Mouse (Mus musculus) kidney, postnatal 0 days (tissue): ENCODE results near the gene Gm20777. TPM values are rescaled to one million over a fixed set of nuclear protein-coding genes. Genes with fewer than 3 reads are reported as not detected.
"Not testable (repeated sequence)": the region's sequence is repeated elsewhere in the genome, so short reads cannot be mapped to it uniquely, and the experiment has no call there.

ENCODE experiments used
- ATAC-seq: fragments of 200-750 bp; cut with Nextera tagmentation; replicated peaks from 2 replicates; pipeline ENCODE4 v1.8.0; 2017; ENCODE audit warnings: low read depth, moderate number of reproducible peaks, moderate TSS enrichment, moderate library complexity; ENCODE audit not compliant: low FRiP score
- DNase-seq: peaks from one replicate; pipeline ENCODE4 v3.0.0-alpha.2; 2016; ENCODE audit warnings: low spot score
- H3K27ac ChIP-seq: fragments of 300-500 bp; sonication (generic); 2 replicates; pipeline ENCODE4 v1.5.1; 2014; ENCODE audit warnings: mild to moderate bottlenecking
- H3K27me3 ChIP-seq: fragments of 300-500 bp; sonication (generic); 2 replicates; pipeline ENCODE4 v1.6.1; 2014; ENCODE audit warnings: low read length, mixed read lengths; ENCODE audit not compliant: insufficient read depth
- H3K36me3 ChIP-seq: fragments of 300-500 bp; sonication (generic); 2 replicates; pipeline ENCODE4 v1.6.1; 2014; ENCODE audit warnings: low read length, mixed read lengths; ENCODE audit not compliant: insufficient read depth
- H3K4me1 ChIP-seq: fragments of 300-500 bp; sonication (generic); replicated peaks from 2 replicates; pipeline ENCODE4 v1.6.1; 2014; ENCODE audit warnings: antibody characterized with exemption, low read length, mixed read lengths; ENCODE audit not compliant: insufficient read depth
- H3K4me2 ChIP-seq: fragments of 300-500 bp; sonication (generic); 2 replicates; pipeline ENCODE4 v1.6.1; 2014; ENCODE audit warnings: mild to moderate bottlenecking, low read length, moderate library complexity, mixed read lengths
- H3K4me3 ChIP-seq: fragments of 300-500 bp; sonication (generic); replicated peaks from 2 replicates; pipeline ENCODE4 v1.5.1; 2014; ENCODE audit warnings: low read depth, low read length
- H3K9ac ChIP-seq: fragments of 300-500 bp; sonication (generic); 2 replicates; pipeline ENCODE4 v1.6.1; 2014; ENCODE audit warnings: low read depth, low read length
- H3K9me3 ChIP-seq: fragments of 300-500 bp; sonication (generic); replicated peaks from 2 replicates; pipeline ENCODE4 v1.6.1; 2016; ENCODE audit warnings: low read length, inconsistent platforms, mixed read lengths
- WGBS: fragments of 180-500 bp; shearing (Covaris S2); extraction: QIAGEN DNeasy Blood & Tissue Kit; methylation state at CpG from one replicate; pipeline ENCODE4 v1.1.7; 2014; 5-methylcytosine and 5-hydroxymethylcytosine counted together
- polyA plus RNA-seq: library from polyadenylated mRNA; unstranded; fragments of >200 nt; fragmentation: Nextera tagmentation; extraction: Ambion mirVana; gene quantifications from 2 replicates; pipeline ENCODE4 v1.2.1, GENCODE M21; 2015

Gene Gm20777
- polyA plus RNA-seq = not detected in 2 replicates

- DNase-seq, H3K27me3 ChIP-seq, H3K27ac ChIP-seq, H3K9ac ChIP-seq, H3K4me1 ChIP-seq, ATAC-seq, H3K9me3 ChIP-seq, H3K36me3 ChIP-seq, H3K4me2 ChIP-seq, H3K4me3 ChIP-seq: not testable (repeated sequence)
Measured at GRCm38 (mm10) chrY:10752350-10752749, at the start of gene Gm20777. Gene Gm20777, minus strand, starts transcription at chrY:10752450.

GRCm38 (mm10) chrY:10709551-10709950 lies 42.7 kb downstream of the Gm20777 start:
- H3K36me3 ChIP-seq, H3K27ac ChIP-seq, H3K9ac ChIP-seq, DNase-seq, H3K4me2 ChIP-seq, H3K9me3 ChIP-seq, H3K4me1 ChIP-seq, H3K27me3 ChIP-seq, H3K4me3 ChIP-seq, ATAC-seq: not testable (repeated sequence)
- WGBS = no CpG with 5 or more reads among the region's 5 CpGs

GRCm38 (mm10) chrY:10708761-10709160 lies 43.5 kb downstream of the Gm20777 start:
- DNase-seq, H3K9me3 ChIP-seq, H3K4me2 ChIP-seq, H3K4me3 ChIP-seq, H3K4me1 ChIP-seq, H3K27me3 ChIP-seq, H3K27ac ChIP-seq, H3K9ac ChIP-seq, ATAC-seq, H3K36me3 ChIP-seq: not testable (repeated sequence)
- 94% methylated on average over 26 of the region's 30 CpGs for WGBS

GRCm38 (mm10) chrY:10708226-10708625 lies 44.0 kb downstream of the Gm20777 start:
- H3K9me3 ChIP-seq, H3K36me3 ChIP-seq, H3K4me3 ChIP-seq, DNase-seq, H3K4me1 ChIP-seq, H3K27me3 ChIP-seq, ATAC-seq, H3K27ac ChIP-seq, H3K9ac ChIP-seq, H3K4me2 ChIP-seq: not testable (repeated sequence)
- WGBS = 90% methylated on average over 9 of the region's 16 CpGs

GRCm38 (mm10) chrY:10706686-10707085 lies 45.6 kb downstream of the Gm20777 start:
- H3K27me3 ChIP-seq, H3K9me3 ChIP-seq, H3K36me3 ChIP-seq, H3K4me1 ChIP-seq, H3K4me2 ChIP-seq, ATAC-seq, H3K9ac ChIP-seq, H3K4me3 ChIP-seq, H3K27ac ChIP-seq, DNase-seq: not testable (repeated sequence)
- 89% methylated on average over 4 of the region's 7 CpGs for WGBS

Other genes starting within 250 kb of the Gm20777 start
- gene Gm20737, start 216.4 kb downstream of the Gm20777 start, polyA plus RNA-seq = not detected in 2 replicates
- not detected in 2 replicates for gene Gm21775, start 199.0 kb downstream of the Gm20777 start, polyA plus RNA-seq
- gene Gm21900, start 136.1 kb downstream of the Gm20777 start, polyA plus RNA-seq = not detected in 2 replicates